Mouse (Mus musculus): Measurements from ENCODE around the gene Tti1. TPM values are rescaled to one million over a fixed set of nuclear protein-coding genes. Genes with fewer than 3 reads are reported as not detected.

Gene Tti1
- total RNA-seq, 4 experiments from 2014 or later, result 19.0 to 28.8 (median 26.1) TPM

DNA sequence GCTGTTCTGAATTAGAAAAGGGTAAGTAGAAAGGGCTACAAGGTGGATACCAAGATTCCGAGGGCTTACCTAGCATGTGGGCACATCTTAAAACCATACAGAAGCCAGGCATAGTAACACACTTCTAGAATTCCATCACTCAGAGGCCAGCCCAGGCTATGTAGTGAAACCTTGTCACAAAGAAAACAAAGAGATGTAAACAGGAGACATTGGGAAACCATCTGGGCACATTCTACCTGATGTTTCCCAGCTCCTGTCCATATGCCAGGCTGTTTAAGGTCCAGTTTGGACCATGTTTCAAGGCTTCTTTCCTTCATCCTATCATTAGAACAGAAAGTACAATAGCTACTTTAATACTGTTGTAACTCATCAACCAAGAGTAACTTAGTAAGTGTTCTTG is 9.3 kb upstream of the Tti1 start:
- DNase-seq, result no peak

DNA sequence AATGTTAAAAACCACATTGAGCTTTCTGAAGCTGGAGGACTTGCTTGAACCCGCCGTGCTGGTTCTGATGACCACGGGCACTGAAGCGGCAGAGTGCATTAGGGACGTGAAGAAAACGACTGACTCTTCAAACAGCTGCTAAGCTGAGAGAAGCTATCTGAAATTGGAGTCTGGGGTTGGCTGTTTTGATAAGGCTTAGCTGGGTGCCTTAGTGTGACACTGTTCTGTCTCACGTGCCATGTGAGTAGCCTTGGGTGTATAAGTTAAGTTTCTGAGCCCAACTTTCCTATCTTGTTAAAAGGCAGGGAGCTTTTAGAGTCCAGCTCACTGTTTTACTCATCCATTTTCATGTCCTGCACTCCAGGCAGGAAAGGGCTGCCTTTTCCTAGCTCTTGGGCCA is 8.7 kb upstream of the Tti1 start:
- DNase-seq, result no peak

GRCm38 (mm10) chr2:158036408-158036807 is 8.2 kb upstream of the Tti1 start:
- no peak for DNase-seq

DNA sequence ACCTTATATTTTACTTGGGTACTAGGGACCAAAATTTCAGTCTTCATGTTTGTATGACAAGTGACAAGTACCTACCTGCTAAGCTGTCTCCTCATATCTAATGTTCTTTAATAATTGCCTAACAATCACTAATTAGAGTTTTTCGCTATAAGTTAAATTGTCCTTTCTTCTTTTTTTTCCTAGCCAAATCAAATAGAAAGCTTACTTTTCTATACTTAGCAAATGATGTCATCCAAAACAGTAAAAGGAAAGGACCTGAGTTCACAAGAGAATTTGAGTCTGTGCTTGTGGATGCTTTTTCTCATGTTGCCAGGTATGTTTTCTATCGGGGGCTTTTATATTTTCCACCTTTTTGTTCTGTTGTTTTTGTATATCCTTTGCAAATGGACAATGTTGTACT is 7.6 kb upstream of the Tti1 start:
- no peak for DNase-seq

DNA sequence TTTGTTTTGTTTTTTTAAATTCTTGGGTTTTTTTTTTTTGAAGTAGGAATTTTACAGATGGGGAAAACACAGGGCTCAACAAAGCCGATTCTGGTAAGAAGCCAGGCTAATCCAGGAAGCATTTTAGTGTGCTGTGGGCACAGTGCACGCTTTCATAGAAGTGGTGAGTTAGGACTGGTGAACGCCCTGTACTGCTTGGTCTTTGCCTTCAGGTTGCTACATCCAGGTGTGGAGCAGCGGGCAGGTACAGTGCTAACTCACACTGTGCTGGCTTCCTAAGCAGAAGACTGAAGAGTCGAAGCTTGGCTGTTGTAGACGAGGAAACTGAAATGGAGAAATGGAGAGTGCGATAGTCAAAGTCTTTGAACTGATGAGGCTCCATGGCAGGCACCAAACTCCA is 1.8 kb upstream of the Tti1 start:
- DNase-seq, result no peak

GRCm38 (mm10) chr2:158027855-158028353 is 329 bp downstream of the Tti1 start:
- DNase-seq, result no peak

- DNase-seq, result no peak
Observed at GRCm38 (mm10) chr2:158017330-158017729, 10.9 kb downstream of the Tti1 start.

DNA sequence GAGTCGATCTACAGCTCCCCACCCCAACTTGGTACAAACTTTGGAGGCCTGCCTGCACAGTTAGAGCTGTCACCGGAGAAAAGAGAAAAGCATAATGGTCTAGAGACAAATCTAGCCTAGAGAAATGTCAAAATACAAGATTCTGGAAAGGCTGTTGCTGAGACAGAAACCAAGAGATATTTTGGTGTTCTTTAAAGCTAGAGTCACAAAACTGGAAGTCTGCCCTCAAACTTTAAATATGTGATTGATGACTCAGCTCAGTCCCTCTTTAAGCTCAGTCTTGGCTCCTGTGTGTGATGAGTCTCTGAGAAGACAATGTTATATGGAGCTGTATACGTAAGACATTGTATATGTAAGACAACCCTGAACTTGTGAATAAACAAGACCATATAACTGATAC is 15.6 kb downstream of the Tti1 start:
- no peak for DNase-seq

- no peak for DNase-seq
Observed at GRCm38 (mm10) chr2:158009373-158009772, 18.9 kb downstream of the Tti1 start.

DNA sequence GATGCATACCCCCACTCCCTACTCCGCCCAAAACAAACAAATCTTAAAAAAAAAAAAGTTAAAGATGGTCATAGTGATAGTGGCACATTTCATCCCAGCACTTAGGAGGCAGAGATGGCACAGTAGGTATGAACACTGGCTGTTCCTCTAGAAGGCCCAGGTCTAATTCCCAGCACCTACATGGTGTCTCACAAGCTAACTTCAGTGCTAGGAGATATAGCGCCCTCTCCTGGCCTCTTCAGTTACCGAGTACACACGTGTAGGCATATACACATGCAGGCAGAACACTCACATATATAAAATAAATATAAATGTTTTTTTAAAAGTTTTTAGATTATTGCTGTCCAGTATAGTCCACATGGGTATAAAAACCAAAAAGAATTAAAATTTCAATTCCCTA is 22.6 kb downstream of the Tti1 start:
- DNase-seq, result no peak

- DNase-seq, result no peak
Observed at GRCm38 (mm10) chr2:158004620-158005019, 23.6 kb downstream of the Tti1 start.

DNA sequence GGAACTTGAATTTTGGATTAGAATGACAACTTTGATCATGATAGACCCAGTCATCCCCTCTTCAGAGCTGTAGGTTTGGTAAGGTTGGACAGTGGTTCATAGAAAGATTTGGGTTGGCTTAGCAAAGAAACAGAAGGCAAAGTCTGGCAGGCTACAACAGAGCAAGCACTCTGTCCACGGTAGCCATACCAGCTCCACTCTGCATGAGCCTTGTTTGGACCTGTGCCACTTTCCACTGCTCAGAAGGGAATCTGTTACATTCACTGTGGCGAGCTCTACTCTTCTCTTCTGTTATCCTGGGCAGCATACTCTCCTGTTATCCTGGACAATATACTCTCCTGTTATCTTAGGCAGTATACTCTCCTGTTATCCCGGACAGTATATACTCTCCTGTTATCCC is 29.4 kb downstream of the Tti1 start:
- DNase-seq, result no peak

DNA sequence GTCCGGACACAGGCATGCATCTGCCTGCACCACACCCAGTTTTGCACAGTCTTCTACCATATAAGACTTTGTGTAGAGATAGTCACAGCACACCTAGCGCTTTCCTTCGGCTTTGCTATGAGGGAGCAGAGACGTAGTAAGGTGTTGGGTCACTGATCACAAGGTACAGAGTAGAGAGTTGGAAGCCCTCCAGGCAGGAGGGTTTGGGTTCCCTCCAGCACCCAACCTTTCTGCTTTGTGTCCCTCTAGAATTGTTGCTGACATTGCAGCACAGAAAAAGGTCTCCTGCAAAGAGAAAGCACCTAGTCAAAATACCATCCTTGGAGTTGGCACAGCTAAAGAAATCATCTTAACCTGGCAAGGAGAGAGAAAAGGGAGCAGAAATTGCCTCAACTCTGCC is 35.7 kb downstream of the Tti1 start:
- DNase-seq, result no peak

GRCm38 (mm10) chr2:157991026-157991425 is 37.2 kb downstream of the Tti1 start:
- no peak for DNase-seq

- no peak for DNase-seq
Observed at GRCm38 (mm10) chr2:157989946-157990345, 38.3 kb downstream of the Tti1 start.

GRCm38 (mm10) chr2:157988416-157989190 is 39.6 kb downstream of the Tti1 start:
- DNase-seq, result no peak

DNA sequence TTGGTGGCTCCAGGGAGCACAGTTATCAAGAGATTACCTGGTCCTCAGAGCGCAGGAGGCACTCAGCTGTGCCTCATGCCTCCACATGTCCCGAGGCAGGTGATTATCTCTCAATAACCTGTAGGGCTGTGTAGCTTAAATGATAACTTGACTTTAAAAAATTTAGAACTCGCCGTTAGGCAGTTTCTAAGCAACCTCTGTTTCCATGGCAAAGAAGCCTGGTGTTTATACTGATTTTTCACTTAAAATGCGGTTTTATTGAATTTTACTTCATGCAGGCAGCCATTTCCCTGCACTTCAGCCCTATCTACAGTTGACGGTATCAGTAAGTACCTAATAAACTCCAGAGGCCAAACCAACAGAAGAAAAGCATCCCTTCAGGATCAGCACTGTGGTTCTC is 42.0 kb downstream of the Tti1 start:
- no peak for DNase-seq

DNA sequence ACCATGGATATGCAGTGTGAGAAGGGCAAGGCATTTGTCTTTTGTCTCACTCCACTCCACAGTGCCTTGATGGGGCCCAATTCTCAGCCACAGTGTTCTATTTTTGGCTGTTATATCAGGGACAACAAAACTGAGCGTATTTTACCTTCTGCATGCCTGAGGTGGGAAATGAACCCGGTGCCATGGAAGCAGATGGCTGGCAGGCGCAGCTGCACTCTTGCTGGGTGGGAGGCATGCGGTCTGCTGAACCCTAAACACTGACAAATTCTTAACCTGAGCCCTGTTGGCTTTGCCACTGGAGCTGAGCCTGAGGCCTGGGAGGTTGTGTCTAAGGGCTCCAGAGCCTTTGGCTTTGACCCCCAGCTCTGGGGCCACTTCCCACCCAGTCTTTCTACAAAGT is 42.6 kb downstream of the Tti1 start:
- no peak for DNase-seq

GRCm38 (mm10) chr2:157983276-157983675 is 45.0 kb downstream of the Tti1 start:
- no peak for DNase-seq

GRCm38 (mm10) chr2:157982727-157983126 is 45.5 kb downstream of the Tti1 start:
- DNase-seq, result no peak

GRCm38 (mm10) chr2:157979241-157979640 is 49.0 kb downstream of the Tti1 start:
- DNase-seq, result no peak

GRCm38 (mm10) chr2:157975595-157975994 is 52.6 kb downstream of the Tti1 start:
- no peak for DNase-seq

GRCm38 (mm10) chr2:157974604-157975501 is 53.4 kb downstream of the Tti1 start:
- no peak for DNase-seq

GRCm38 (mm10) chr2:157970669-157971068 is 57.6 kb downstream of the Tti1 start:
- peak; percentile 28 for DNase-seq

Data from adrenal gland, adult 8-10 months (tissue).